Mouse (Mus musculus): ENCODE measurements around the gene Ube2l3. TPM values are rescaled to one million over a fixed set of nuclear protein-coding genes. Genes with fewer than 3 reads are reported as not detected.

Ube2l3 gene
- polyA plus RNA-seq, 1 experiment from 2014 or later: 186 TPM

- peaks cover 20% of the 10 kb centered on the region for H3K4me1 ChIP-seq (replicated peaks)
- no peaks in the 10 kb centered on the region for H3K9me3 ChIP-seq (replicated peaks)
- peak; percentile 73 for ATAC-seq (ENCODE audit: insufficient read depth)
- H3K27me3 ChIP-seq: peaks cover 11% of the 10 kb centered on the region; the same call in 1 of the 2 replicates
- 0% methylated on average over 34 of the region's 34 CpGs for WGBS (ENCODE audit: insufficient replicate concordance)
- no peak within 1 kb of the TSS for H3K27ac ChIP-seq (replicated peaks)
- H3K4me3 ChIP-seq (replicated peaks): peak within 1 kb of the TSS; percentile 63
- peak within 1 kb of the TSS; percentile 59 for H3K9ac ChIP-seq
- peaks cover 6% of the 10 kb centered on the region; the same call in 1 of the 2 replicates for H3K36me3 ChIP-seq (replicated peaks)
- peak within 1 kb of the TSS; percentile 92 for H3K4me2 ChIP-seq
These were observed 55.6 kb downstream of the Ube2l3 start, which contains the start of gene Ccdc116 for GRCm38 (mm10) chr16:17146772-17147235. Gene Ccdc116 (minus strand): TSS chr16:17147229.

GRCm38 (mm10) chr16:17144339-17144738 is 58.1 kb downstream of the Ube2l3 start, which contains the start of gene Ydjc:
Gene Ydjc (plus strand): TSS chr16:17144621.
- H3K27me3 ChIP-seq: peaks cover 11% of the 10 kb centered on the region; the same call in 1 of the 2 replicates

GRCm38 (mm10) chr16:17137355-17137754 is 65.1 kb downstream of the Ube2l3 start:
- H3K9ac ChIP-seq: no peak overlapping the region
- H3K27me3 ChIP-seq: peaks cover 4% of the 10 kb centered on the region; the same call in 1 of the 2 replicates
- H3K9me3 ChIP-seq (replicated peaks): no peaks in the 10 kb centered on the region
- no peak overlapping the region for H3K4me3 ChIP-seq (replicated peaks)
- no peak for ATAC-seq (ENCODE audit: insufficient read depth)
- H3K27ac ChIP-seq (replicated peaks): no peak overlapping the region
- H3K4me2 ChIP-seq: no peak overlapping the region
- 76% methylated on average over 15 of the region's 15 CpGs for WGBS (ENCODE audit: insufficient replicate concordance)
- H3K4me1 ChIP-seq (replicated peaks): peaks cover 7% of the 10 kb centered on the region
- no peaks in the 10 kb centered on the region for H3K36me3 ChIP-seq (replicated peaks)

More at GRCm38 (mm10) chr16:17144339-17144738, 58.1 kb downstream of the Ube2l3 start, which contains the start of gene Ydjc:
- WGBS (ENCODE audit: insufficient replicate concordance): 26% methylated on average over 7 of the region's 7 CpGs
- Histone ChIP-seq H3K4me3 (replicated peaks) (no peak within 1 kb of the TSS), H3K4me2 (no peak within 1 kb of the TSS), H3K36me3 (replicated peaks) (no peaks in the 10 kb centered on the region), H3K9me3 (replicated peaks) (no peaks in the 10 kb centered on the region), H3K9ac (no peak within 1 kb of the TSS), H3K27ac (replicated peaks) (no peak within 1 kb of the TSS), H3K4me1 (replicated peaks) (peaks cover 20% of the 10 kb centered on the region)
- ATAC-seq (ENCODE audit: insufficient read depth): no peak

DNA sequence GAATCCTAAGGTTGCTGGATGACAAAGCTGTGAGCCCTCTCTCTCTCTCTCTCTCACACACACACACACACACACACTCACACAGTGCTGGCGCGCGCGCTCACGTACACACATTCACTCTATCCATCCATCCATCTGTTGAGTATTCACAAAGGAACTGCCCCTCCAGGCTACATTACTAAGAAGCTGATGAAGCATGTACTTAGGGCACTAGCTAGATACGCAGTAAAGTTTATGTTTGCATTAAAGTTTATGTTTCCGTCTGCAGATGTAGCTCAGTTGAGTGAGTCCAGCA is 69.6 kb downstream of the Ube2l3 start:
- no peak for ATAC-seq (ENCODE audit: insufficient read depth)
- H3K4me2 ChIP-seq: peak overlapping the region; percentile 99
- no peaks in the 10 kb centered on the region for H3K36me3 ChIP-seq (replicated peaks)
- WGBS (ENCODE audit: insufficient replicate concordance): 56% methylated on average over 7 of the region's 7 CpGs
- H3K9me3 ChIP-seq (replicated peaks): no peaks in the 10 kb centered on the region
- peak overlapping the region; percentile 89 for H3K4me3 ChIP-seq (replicated peaks)
- H3K4me1 ChIP-seq (replicated peaks): peaks cover 22% of the 10 kb centered on the region
- peak overlapping the region; percentile 88 for H3K9ac ChIP-seq
- peaks cover 4% of the 10 kb centered on the region; the same call in 1 of the 2 replicates for H3K27me3 ChIP-seq
- peak overlapping the region; percentile 63; the same call in 1 of the 2 replicates for H3K27ac ChIP-seq (replicated peaks)

GRCm38 (mm10) chr16:17132089-17132905 is 70.2 kb downstream of the Ube2l3 start, which contains the start of gene Sdf2l1:
Gene Sdf2l1 (minus strand): TSS chr16:17132383.
- peaks cover 22% of the 10 kb centered on the region for H3K4me1 ChIP-seq (replicated peaks)
- peak within 1 kb of the TSS; percentile 88 for H3K9ac ChIP-seq
- WGBS (ENCODE audit: insufficient replicate concordance): under 1% methylated on average over 47 of the region's 47 CpGs
- H3K4me2 ChIP-seq: peak within 1 kb of the TSS; percentile 99
- ATAC-seq (ENCODE audit: insufficient read depth): peak; percentile 97
- H3K27me3 ChIP-seq: peaks cover 4% of the 10 kb centered on the region; the same call in 1 of the 2 replicates
- H3K4me3 ChIP-seq (replicated peaks): peak within 1 kb of the TSS; percentile 89
- H3K9me3 ChIP-seq (replicated peaks): no peaks in the 10 kb centered on the region
- peak within 1 kb of the TSS; percentile 72 for H3K27ac ChIP-seq (replicated peaks)
- no peaks in the 10 kb centered on the region for H3K36me3 ChIP-seq (replicated peaks)

DNA sequence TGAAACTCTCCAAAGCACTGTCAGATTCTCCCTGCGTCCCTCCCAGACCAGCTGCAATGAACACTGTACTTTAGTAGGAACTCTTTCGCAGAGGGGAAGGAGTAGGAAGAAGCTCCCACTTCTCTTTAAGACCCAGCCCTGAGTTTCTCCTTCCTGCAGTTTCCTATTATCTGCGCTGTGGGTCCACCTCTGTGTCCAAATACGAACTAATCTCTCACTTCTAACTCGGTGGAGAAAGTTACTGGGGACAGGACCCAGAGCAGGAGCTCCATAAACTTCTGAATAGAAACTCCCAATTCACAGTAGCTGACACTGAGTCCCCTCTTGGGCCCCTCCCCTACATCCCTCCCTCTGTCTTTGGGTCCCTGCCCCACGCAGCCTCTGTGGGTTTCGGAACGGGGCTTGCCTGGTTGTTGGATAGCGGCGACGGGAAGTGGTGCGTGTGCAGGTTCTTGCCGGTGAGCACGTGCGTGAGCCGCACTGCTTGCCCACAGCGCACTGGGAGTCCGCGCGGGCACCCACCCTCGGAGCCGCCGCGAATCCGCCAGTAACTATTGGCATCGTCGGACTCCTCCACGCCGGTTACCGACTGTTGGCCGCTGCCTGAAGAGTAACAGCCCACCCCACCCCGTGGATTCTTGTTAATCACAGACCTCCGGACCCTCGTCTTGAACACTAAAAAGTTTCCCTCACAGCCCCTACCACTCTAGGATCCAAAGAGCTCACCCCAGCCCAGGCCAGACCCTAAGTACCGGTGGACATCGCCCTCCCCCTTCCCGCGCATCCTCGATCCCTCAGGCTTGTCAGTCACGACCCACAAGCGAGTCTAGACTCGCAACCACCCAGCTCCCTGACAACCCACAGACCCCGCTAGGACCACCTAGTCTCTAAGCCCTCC is 71.0 kb downstream of the Ube2l3 start:
- Histone ChIP-seq H3K4me3 (replicated peaks) (peak overlapping the region; percentile 89), H3K9me3 (replicated peaks) (no peaks in the 10 kb centered on the region), H3K27ac (replicated peaks) (peak overlapping the region; percentile 72; the same call in 1 of the 2 replicates), H3K27me3 (peaks cover 4% of the 10 kb centered on the region; the same call in 1 of the 2 replicates), H3K9ac (peak overlapping the region; percentile 88), H3K36me3 (replicated peaks) (no peaks in the 10 kb centered on the region), H3K4me2 (peak overlapping the region; percentile 99), H3K4me1 (replicated peaks) (peaks cover 22% of the 10 kb centered on the region)
- ATAC-seq (ENCODE audit: insufficient read depth): no peak
- WGBS (ENCODE audit: insufficient replicate concordance): 3% methylated on average over 43 of the region's 43 CpGs

- Histone ChIP-seq H3K9me3 (replicated peaks) (no peaks in the 10 kb centered on the region), H3K27me3 (no peaks in the 10 kb centered on the region), H3K36me3 (replicated peaks) (peaks cover 9% of the 10 kb centered on the region; the same call in 1 of the 2 replicates), H3K4me3 (replicated peaks) (no peak overlapping the region), H3K27ac (replicated peaks) (no peak overlapping the region), H3K4me1 (replicated peaks) (peaks cover 41% of the 10 kb centered on the region), H3K9ac (no peak overlapping the region), H3K4me2 (no peak overlapping the region)
- no peak for ATAC-seq (ENCODE audit: insufficient read depth)
- 91% methylated on average over 1 of the region's 1 CpGs for WGBS (ENCODE audit: insufficient replicate concordance)
These were observed 75.2 kb downstream of the Ube2l3 start for GRCm38 (mm10) chr16:17127292-17127691.

GRCm38 (mm10) chr16:17124871-17125520 is 77.5 kb downstream of the Ube2l3 start, which contains the start of gene 2610318N02Rik:
Gene 2610318N02Rik (minus strand): TSS chr16:17125167.
- H3K36me3 ChIP-seq (replicated peaks): peaks cover 12% of the 10 kb centered on the region; the same call in 1 of the 2 replicates
- WGBS (ENCODE audit: insufficient replicate concordance): under 1% methylated on average over 25 of the region's 25 CpGs
- no peaks in the 10 kb centered on the region for H3K9me3 ChIP-seq (replicated peaks)
- peak; percentile 97 for ATAC-seq (ENCODE audit: insufficient read depth)
- no peaks in the 10 kb centered on the region for H3K27me3 ChIP-seq
- H3K4me1 ChIP-seq (replicated peaks): peaks cover 26% of the 10 kb centered on the region
- peak within 1 kb of the TSS; percentile 85 for H3K4me2 ChIP-seq
- peak within 1 kb of the TSS; percentile 63 for H3K4me3 ChIP-seq (replicated peaks)
- peak within 1 kb of the TSS; percentile 65 for H3K9ac ChIP-seq
- peak within 1 kb of the TSS; percentile 64 for H3K27ac ChIP-seq (replicated peaks)

- ATAC-seq (ENCODE audit: insufficient read depth): no peak
- WGBS (ENCODE audit: insufficient replicate concordance): 5% methylated on average over 22 of the region's 22 CpGs
- peaks cover 12% of the 10 kb centered on the region; the same call in 1 of the 2 replicates for H3K36me3 ChIP-seq (replicated peaks)
- no peak overlapping the region for H3K27ac ChIP-seq (replicated peaks)
- H3K9me3 ChIP-seq (replicated peaks): no peaks in the 10 kb centered on the region
- peak overlapping the region; percentile 85 for H3K4me2 ChIP-seq
- peak overlapping the region; percentile 63 for H3K4me3 ChIP-seq (replicated peaks)
- H3K27me3 ChIP-seq: no peaks in the 10 kb centered on the region
- H3K9ac ChIP-seq: peak overlapping the region; percentile 65
- H3K4me1 ChIP-seq (replicated peaks): peaks cover 26% of the 10 kb centered on the region
These were observed 78.2 kb downstream of the Ube2l3 start for GRCm38 (mm10) chr16:17124119-17124870.

GRCm38 (mm10) chr16:17121569-17121968 is 80.9 kb downstream of the Ube2l3 start:
- peaks cover 26% of the 10 kb centered on the region for H3K4me1 ChIP-seq (replicated peaks)
- H3K27ac ChIP-seq (replicated peaks): no peak overlapping the region
- peaks cover 15% of the 10 kb centered on the region; the same call in 1 of the 2 replicates for H3K36me3 ChIP-seq (replicated peaks)
- WGBS (ENCODE audit: insufficient replicate concordance): 86% methylated on average over 14 of the region's 14 CpGs
- H3K27me3 ChIP-seq: no peaks in the 10 kb centered on the region
- no peak overlapping the region for H3K4me2 ChIP-seq
- no peak for ATAC-seq (ENCODE audit: insufficient read depth)
- no peak overlapping the region for H3K9ac ChIP-seq
- H3K4me3 ChIP-seq (replicated peaks): no peak overlapping the region
- H3K9me3 ChIP-seq (replicated peaks): no peaks in the 10 kb centered on the region
